Mouse (Mus musculus) layer of hippocampus, adult 11-12 months (tissue): ENCODE data around the gene Gnas.
"Not testable (repeated sequence)": the region's sequence is repeated elsewhere in the genome, so short reads cannot be mapped to it uniquely, and the experiment has no call there.

ENCODE experiments used
- DNase-seq: peaks from one replicate; pipeline ENCODE4 v3.0.0; 2022; ENCODE audit warnings: low spot score

Gene Gnas

DNA sequence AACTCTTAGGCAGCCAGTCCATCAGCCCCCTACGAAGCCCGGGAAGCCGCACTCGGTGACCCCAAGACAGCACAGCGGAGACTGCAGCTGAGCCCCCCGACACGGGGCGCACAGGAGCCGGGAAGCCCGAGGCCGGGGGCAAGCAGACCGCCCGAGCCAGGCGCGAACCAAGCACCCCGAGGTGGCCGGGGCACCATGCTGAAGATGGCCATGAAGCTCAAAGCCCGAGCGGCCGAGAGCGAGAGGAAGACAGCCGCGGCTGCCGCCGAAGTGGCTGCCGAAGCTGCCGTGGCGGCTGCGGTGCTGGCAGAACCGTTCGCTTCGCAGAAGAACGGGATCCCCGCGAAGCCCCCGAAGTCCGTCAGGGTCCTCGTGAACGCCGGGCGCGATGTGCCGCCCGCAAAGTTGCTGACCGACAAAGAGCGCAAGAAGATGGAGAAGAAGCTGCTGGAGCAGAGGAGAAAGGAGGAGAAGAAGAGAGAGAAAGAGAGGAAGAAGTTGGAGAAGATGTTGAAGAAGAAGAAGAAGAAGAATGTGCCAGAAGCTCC is 44.3 kb downstream of the Gnas start:
- DNase-seq: no peak

DNA sequence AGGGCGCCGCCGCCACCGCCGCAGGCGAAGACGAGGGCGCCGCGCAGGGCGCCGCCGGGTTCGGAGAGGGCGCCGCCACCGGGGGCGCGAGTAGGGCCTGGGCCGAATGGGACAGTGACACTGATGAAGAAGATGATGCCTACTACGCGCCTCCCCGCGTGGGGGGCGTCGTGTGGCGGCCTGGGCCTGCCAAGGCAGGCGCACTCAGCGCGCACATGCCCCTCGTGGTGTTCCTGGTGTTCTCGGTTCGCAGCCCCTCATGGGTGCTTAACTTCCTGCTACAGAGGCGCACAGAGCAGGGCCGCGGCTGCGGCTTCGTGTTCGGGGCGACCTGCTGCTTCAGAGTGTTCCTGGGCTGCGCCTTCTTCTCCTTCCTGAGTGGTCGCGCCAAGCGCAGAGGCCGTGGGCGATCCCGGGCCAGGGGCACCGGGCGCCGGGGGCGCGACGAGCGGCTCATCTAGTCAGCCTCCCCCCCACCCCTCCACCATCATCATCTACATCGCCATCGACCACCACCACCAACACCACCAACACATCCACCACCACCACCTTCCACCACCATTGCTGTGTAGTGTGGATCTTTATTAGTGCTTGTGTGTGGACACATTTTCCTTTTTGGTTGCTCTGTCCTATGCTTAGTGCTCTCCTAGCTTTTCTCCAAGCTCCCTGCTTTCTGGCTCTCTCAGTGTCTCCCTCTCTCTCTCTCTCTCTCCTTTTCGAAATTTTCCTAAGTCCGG is 45.0 kb downstream of the Gnas start:
- DNase-seq: no peak

DNA sequence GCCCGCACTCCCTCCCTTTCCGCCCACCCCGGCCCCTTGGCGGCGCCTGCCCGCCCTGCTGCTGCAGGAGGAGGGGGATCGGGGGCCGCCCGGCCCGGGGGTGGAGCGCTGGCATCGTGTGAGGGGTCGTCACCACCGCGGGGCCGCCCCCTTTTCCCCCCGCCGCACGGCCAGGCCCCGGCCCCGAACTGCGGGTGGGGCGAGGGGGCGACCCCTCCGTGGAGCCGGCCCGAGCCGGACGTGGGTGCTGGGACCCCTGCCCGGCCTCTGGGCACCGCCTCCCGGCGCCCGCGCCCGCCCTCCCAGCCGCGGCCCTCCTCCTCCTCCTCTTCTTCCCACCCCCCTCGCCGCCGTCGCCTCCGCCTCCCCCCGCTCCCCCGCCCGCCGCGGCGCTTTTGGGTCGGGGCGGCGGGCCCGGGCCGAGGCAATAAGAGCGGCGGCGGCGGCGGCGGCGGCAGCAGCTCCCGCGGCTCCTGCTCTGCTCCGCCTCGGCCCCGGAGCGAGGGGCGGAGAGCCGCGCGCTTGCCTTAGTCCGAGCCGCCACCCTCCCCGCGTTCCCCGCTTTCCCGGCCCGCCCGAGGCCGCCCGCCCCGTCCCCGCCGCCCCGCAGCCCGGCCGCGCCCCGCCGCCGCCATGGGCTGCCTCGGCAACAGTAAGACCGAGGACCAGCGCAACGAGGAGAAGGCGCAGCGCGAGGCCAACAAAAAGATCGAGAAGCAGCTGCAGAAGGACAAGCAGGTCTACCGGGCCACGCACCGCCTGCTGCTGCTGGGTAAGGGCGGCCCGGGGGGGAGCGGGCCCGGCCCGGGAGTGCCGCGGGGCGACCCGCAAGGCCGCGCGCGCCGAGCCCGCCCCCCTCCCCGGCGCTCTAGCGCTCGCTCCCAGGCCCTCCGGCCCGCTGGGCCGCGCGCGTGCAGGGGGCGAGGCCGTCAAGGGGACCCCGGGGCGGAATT is 45.8 kb downstream of the Gnas start:
- peak; percentile 79 for DNase-seq

DNA sequence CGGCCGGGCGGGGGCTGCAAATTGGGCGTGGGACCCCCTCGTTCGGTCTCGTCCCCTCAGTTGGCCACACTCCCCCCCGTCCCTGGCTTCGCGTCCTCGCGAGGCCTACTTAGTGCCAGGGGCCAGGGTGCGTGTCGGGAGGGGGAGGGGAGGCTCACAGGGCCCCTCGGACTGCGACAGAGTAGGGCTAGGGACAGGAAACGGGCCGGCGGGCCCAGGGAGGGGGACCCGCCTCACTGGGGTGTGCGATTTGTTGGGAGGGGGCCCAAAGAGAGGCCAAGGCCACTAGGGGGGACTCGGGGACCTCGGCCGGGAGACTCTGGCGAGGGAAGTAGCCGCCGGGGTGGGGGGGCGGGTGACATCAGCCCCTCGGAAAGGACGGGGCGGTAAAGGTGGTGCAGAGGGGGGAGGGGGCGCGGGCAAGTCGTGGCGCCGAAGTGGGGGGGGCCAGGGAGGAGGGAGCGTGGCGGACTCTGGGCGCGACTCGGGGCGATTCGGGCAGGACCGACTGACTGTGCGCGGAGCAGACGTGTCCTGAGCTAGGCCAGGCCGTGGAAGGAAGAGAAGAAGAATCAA is 46.6 kb downstream of the Gnas start:
- DNase-seq: peak; percentile 71

DNA sequence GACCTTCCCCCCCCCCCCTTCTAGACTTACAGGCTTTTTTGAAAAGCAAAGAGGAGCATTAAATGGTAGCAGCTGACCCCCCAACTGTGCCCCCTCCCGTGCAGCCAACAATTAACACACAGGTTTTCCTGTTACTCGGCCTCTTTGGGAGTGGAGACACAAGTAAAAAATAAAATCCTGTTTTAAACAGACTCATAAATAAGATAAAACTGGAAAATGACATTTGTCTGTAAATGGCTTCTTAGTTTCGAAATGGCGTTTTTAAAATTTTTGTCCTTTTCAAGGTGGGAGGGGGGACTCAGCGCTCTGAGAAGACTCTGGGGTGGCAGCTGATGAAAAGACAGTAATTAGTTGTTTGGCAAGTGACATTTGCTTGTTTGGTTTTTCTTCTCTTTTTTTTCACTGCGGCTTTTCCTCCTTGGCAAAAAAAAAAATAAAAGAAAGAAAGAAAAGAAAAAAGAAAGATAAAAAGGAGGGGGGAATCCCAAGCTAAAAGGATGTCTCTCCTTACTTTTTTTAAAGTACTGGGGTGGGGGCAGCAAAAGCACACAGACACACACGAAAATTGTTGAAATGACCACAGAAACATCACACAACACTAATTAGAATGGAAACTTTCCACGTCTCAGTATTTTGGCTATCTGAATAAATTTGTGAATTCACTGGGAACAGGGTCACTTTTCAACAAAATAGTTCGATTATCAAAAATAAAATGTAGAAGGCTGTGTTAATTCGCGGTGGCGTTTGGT is 47.3 kb downstream of the Gnas start:
- no peak for DNase-seq

DNA sequence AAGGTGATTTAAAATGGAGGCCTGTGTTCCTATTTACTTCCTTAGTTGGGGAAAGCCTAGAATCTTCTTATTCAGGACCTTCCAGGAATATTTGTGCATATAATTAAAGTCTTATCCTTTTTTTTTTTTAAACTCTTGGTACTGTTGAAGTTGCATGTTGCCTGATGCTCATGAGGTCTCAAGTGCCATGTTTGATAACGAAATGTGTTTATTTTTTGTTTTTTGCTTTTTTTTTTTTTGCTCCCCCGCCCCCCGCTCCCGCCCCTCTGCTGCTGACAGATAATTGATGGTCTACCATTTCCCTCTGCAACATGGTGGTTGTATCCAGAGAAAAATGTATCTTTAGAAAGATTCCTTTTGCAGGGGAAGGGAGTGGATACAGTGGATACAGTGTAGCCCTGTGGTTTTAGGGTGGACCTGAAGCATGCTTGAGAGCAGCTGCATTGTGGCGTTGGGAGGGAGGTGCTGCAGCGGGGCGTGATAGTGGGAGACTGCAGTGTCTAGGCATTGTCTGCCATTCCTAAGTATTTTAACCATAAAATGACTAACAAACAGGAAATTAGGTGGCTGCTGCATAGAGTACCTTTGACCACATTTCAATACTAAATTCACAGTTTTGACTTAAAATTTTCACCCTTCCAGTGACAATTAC is 49.2 kb downstream of the Gnas start:
- no peak for DNase-seq

DNA sequence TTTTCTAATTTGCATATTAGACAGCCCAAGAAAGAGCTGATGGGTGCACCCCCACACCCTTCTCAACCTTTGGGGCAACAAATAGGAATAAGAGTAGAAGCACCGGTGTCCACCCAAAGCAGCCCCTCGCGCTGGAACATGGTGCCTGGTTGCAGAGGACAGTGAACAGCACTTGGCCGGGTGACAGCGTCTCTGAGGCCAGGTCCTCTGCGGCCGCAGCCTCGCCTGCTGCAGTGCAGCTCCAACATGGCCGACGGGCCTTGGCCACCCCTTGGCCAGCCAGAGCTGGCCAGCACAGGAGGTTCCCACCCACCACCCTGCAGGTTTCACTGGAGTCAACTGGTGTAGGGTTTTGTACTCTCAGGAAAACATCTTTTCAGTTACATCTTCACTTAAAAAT is 50.3 kb downstream of the Gnas start:
- no peak for DNase-seq

DNA sequence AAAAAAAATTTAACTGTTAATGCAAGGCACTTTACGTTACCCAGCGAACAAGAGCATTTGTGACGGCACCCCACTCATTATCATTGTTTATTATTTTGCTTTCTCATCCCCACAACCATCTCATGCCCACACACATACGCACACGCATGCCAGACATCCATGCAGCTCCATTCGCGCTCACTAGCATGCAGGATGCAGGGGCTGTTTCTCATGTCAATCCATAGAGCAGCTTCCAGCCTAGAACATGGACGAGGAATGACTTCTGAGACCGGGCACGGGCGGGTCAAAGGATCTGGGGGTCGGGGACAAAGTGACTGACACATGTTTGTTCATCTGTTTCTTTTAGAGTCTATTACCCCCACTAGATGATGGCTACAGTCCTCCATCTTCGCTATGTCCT is 53.2 kb downstream of the Gnas start:
- DNase-seq: no peak

DNA sequence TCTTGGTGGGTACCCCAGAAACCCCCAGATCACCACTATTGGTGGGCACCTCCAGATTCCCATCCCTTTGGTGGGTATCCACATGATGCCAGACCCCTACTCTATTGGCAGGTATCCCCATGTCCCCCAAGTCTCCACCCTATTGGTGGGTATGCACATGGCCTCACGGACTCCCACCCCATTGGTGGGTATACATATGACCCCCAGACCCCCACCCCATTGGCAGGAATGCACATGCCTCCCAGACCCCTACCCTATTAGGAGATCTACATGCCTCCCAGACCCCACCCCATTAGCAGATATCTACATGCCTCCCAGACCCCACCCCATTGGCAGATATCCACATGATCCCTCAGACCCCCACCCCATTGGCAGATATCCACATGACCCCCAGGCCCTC is 55.6 kb downstream of the Gnas start:
- DNase-seq: no peak

DNA sequence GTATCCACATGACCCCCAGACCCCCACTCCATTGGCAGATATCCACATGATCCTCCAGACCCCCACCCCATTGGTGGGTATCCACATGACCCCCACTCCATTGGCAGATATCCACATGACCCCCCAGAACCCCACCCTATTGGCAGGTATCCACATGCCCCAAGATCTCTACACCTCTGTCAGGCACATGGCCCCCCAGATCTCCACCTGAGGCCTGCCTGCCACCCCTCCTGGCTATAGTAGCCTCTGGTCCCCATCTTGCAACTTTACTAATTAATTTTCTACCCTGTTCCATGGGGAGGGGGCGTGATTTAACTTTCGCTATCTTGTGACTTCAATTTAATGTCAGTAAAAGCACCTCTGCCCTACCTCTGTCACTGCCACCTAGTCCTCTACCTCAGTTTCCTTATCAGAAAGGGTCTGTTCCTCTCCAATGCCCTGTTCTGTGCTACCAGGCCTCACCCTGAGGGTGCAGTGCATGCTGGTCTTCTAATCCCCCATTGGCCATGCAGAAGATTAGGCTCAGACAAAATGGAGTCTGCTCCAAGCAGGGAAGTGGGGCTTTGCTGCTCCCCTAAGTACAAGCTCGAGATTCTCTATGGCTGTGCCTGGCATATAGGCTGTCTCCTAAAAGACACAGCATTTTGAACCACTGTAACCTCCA is 56.2 kb downstream of the Gnas start:
- no peak for DNase-seq

DNA sequence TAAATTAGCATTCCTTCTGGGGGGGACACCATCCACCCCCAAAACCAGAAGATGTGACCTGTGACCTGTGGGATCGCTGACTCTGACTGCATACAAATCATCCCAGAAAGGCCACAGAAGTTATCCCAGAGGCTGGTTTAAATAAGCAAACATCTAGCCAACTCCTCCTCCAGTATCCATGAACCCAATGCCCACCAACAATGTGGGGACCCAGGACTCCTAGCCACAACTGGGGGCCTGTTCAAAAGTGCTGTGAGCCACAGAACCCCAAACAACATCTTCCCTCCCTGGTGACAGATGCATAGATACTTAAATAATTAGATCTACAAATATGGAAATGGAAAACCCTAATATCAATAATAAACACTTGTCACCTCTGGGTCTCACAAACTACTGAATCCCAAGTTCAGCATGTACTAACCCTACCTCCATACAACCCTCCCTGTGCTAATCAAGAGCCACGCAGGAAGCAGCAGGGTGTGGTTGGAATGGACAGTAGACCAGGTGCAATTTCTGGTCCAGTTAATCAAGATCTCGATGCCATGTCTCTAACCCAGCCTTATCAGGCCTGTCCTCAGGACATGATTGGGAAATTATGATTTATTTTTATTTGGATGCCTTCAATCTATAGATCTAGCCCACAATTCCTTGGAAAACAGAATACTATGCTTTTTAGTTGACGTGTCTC is 56.9 kb downstream of the Gnas start:
- DNase-seq: no peak

DNA sequence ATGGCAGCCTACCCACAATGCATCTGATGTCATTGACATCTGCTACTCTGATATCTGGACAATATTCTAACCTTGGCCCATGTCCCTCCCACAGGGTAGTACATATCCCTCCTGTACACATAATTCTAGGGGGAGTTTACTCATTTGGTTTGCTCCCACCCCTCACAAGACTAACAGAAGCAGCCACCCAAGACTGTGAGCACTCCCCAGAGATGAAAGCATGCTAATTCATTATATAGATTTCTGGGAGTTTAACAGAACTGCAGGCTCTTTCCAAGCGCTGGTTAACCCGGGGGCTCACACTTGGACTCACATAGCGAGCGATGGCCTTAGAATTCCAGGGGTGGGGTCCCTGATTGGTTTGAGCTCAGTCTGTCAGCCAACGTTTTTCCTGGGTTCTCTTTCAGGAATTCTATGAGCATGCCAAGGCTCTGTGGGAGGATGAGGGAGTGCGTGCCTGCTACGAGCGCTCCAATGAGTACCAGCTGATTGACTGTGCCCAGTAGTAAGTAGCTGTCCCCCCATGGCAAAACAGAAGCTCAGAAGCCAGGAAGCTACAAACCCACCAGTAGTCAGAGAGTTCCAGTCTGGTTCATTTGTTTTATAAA is 58.8 kb downstream of the Gnas start:
- peak; percentile 19 for DNase-seq

DNA sequence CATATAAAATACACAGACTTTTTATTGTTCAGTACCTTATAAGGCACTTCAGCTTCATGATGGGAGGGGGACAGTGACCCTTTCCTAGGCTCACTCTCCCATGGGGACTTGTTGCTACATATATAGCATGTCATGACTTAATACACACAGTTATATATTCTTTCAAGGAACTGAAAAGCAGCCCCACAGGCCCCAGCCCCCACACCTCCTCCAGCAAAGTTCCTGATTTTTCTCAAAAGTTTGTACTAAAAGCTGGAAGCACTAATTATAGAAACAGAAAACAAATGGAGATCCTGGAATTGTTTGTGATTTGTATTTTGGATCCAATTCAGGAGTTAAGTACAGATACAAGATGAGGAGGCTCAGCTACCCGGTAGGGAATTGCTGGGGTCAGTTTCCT is 59.4 kb downstream of the Gnas start:
- no peak for DNase-seq

DNA sequence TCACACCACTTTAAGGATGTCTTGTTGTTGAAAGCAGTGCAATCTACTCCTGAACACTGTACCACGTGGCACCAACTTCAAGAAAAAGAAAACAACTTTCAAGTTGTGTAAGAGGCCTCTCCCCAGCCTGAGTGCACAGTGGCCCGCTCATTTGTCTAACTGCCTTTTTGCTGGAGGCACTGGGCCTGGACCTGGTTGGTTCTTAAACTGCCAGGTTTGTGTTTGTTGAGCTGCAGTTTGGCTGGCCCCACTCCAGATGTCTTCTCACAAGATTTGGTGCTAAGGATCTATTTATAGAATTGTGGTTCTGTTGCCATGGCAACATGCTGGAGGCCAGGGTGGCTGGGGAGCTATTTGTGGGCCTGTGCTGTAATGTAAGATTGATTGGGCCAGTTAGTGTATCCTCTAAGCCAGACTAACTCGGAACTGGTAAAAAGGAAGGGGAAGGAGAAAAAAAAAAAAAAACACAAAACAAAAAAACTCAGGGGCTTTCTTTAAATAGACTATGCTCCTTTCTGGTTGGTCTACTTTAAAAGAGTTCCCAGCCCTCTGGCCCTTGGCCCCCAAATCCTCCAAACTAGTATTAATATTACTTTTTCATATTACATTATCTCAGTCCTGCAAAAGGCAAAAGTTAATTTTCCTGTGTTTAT is 60.0 kb downstream of the Gnas start:
- peak; percentile 89 for DNase-seq

DNA sequence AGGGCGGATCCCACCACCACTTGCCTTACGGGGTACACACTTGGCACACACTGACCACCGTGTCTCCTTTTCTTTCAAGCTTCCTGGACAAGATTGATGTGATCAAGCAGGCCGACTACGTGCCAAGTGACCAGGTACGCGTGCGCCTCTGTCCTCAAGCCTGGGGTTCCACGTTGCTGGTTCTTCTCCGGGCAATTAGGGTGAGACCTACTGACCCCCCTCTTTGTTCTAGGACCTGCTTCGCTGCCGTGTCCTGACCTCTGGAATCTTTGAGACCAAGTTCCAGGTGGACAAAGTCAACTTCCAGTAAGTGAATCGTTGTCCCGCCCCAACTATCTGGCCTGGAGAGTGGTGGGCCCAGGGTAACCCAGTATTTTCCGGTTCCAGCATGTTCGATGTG is 60.9 kb downstream of the Gnas start:
- DNase-seq: no peak

DNA sequence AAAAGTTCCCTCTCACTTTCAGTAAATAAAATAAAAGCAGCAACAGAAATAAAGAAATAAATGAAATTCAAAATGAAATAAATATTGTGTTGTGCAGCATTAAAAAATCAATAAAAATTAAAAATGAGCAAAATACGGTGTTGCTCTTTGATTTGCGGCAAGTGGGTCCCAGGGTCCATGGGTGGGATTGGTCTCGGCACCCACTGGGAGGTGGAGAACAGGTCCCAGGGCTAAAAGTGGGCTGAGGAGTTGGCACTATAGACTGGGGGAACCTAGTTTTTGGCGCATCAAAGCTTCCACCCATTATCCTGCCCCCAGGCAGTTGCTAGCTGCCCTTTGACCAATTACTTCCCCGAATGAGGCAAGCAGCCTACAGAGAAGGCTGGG is 62.5 kb downstream of the Gnas start, which contains the start of gene Gm20721:
TSS of gene Gm20721 (minus strand) at position 101 of the 387 bp plus-strand sequence.
- DNase-seq: no peak

DNA sequence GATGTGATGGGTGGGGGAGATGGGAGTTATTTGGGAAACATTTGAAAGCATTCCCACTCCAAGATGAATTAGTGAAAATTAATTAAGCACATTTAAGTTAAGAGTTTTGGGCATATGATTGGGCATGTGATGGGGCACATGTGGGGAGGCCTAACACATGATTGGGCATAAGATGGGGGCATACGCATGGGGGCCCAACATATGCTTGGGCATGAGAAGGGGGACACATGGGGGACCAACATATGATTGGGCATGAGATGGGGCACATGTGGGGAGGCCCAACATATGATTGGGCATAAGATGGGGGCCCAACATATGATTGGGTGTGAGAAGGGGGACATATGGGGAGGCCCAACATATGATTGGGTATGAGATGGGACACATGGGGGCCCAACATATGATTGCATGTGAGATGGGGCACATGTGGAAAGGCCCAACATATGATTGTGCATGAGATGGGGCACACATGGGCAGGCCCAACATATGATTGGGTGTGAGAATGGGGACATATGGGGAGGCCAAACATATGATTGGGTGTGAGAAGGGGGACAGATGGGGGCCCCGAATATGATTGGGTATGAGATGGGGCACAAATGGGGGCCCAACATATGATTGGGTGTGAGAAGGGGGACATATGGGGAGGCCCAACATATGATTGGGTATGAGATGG is 63.0 kb downstream of the Gnas start:
- DNase-seq: not testable (repeated sequence)

DNA sequence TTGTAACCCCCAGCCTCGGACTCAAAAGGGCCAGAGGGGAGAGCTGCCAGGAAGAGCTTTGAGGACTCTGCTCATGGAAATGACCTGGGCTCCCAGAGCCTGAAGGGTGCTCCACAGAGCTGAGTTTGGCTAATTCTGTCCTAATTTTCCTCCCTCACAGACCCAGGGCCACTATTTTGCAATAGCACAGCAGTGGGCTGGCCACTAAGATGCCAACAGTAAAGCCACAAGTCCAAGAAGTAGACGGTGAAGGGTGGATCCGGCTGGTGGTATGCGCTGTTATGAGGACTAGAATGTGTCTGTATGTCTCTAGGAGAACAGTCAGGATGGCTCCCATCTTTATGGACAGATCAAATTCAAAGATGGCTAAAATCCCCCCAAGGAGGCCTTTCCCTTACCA is 74.4 kb downstream of the Gnas start:
- DNase-seq: no peak

DNA sequence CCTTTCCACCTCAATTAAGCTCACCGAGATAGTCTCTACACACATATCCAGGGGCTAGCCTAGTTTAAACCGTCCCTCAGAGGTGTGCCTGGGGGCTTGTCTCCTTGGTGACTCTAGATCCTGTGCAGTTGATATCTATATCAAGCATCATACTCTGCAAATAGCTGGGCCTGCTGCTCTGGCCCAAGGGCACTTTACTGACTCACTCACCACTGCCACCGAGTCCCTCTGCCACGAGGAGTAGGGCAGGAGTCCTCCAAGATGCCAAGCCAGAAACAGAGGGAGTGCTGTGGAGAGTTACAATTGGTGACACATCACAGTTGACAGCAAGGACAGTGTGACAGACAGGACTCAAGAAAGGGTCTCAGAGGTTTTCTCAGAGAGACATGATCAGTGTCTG is 75.5 kb downstream of the Gnas start:
- DNase-seq: no peak
